8 mouse cellular contexts compared by ENCODE assay signal in genomic region chr1:132157016-132157781, GRCm38 (mm10). TPM values are rescaled to one million over a fixed set of nuclear protein-coding genes. Genes with fewer than 3 reads are reported as not detected.
DNase-seq lines count a peak whose midpoint lies in the region; ATAC-seq and TF ChIP-seq lines count a peak whose summit lies in the region.

No protein-coding gene starts in this region.

- no peaks in the 10 kb centered on the region for H3K9me3 ChIP-seq in heart, embryonic 16.5 days (replicated peaks; ENCODE audit: control insufficient read depth, low read length)

- peak; percentile 82 for DNase-seq in CD4-positive, CD25-positive, alpha-beta regulatory T cell, adult 2 months (ENCODE audit: low read depth, low spot score)
- peak; percentile 94 for DNase-seq in brain, embryonic 14.5 days (ENCODE audit: low read depth)
- DNase-seq in kidney, postnatal 25 days = peak; percentile 92 to 94
- peak; percentile 71 to 81 for DNase-seq in lung, adult 18-20 months
- peak; percentile 81 for DNase-seq in testis, postnatal 14 days (ENCODE audit: low spot score)

- peak; percentile 74 for ATAC-seq in erythroblast, adult 5-6 weeks (replicated peaks; ENCODE audit: low FRiP score, poor library complexity, severe bottlenecking)
- ATAC-seq in heart, embryonic 16.5 days (replicated peaks; ENCODE audit: extremely low read depth, insufficient read depth, low FRiP score) = no peak
- ATAC-seq in neutrophil, adult 5-6 weeks (ENCODE audit: extremely low read depth, insufficient number of reproducible peaks, low FRiP score, poor library complexity, severe bottlenecking) = 0 out of 2 replicates have a peak, but pooled peaks have one; percentile 37

- peaks cover 26% of the 10 kb centered on the region for H3K27me3 ChIP-seq in heart, embryonic 16.5 days (ENCODE audit: control insufficient read depth, insufficient read depth, low read length)

- peak; percentile 99 for TF ChIP-seq CTCF in brain, embryonic 14.5 days (IDR thresholded peaks at IDR 0.05; ENCODE audit: borderline replicate concordance, extremely low read depth, insufficient read depth, insufficient read length)

- no peak overlapping the region for H3K9ac ChIP-seq in heart, embryonic 16.5 days (ENCODE audit: low read length)

- no peak for TF ChIP-seq POLR2A in brain, embryonic 14.5 days (IDR thresholded peaks at IDR 0.05; ENCODE audit: borderline replicate concordance, extremely low read depth, insufficient read depth, insufficient read length, poor library complexity, severe bottlenecking)

- no peak overlapping the region for H3K4me3 ChIP-seq in heart, embryonic 16.5 days (ENCODE audit: low read length)

- H3K36me3 ChIP-seq in heart, embryonic 16.5 days (ENCODE audit: control insufficient read depth, insufficient read depth) = no peaks in the 10 kb centered on the region

- H3K4me2 ChIP-seq in heart, embryonic 16.5 days (ENCODE audit: low read depth, low read length) = peak overlapping the region; percentile 23; the same call in 1 of the 2 replicates

- peaks cover 8% of the 10 kb centered on the region for H3K4me1 ChIP-seq in heart, embryonic 16.5 days (ENCODE audit: control insufficient read depth, insufficient read depth, low read length)

- no peak overlapping the region for H3K27ac ChIP-seq in heart, embryonic 16.5 days (ENCODE audit: low read length)

- 20% methylated on average over 14 of the region's 14 CpGs for WGBS in heart, embryonic 16.5 days

RNA-seq across cellular contexts. Expression of gene Cdk18, which starts 17.7 kb away (rescaled TPM):
- polyA plus RNA-seq in brain, embryonic 14.5 days (2012; rRNA removed) = 1.3 TPM in 2 replicates
- total RNA-seq in erythroblast, adult 5-6 weeks (2015; ENCODE audit: low replicate concordance) = not detected in 2 replicates
- 0.28 TPM in 1 of 2 replicates, not detected in the other for total RNA-seq in erythroblast, adult 5-6 weeks (2017; ENCODE audit: low replicate concordance)
- polyA plus RNA-seq in heart, embryonic 16.5 days (2015; fragmentation: Nextera tagmentation; extraction: Ambion mirVana) = 1.7 and 2.2 TPM in 2 replicates
- total RNA-seq in neutrophil, adult 5-6 weeks (2017) = not detected in 2 replicates

RNA-seq across cellular contexts. Expression of gene Lemd1, which starts 34.0 kb away (rescaled TPM):
- polyA plus RNA-seq in brain, embryonic 14.5 days (2012; rRNA removed) = 22.9 and 25.1 TPM in 2 replicates
- total RNA-seq in erythroblast, adult 5-6 weeks (2015; ENCODE audit: low replicate concordance) = not detected in 2 replicates
- not detected in 2 replicates for total RNA-seq in erythroblast, adult 5-6 weeks (2017; ENCODE audit: low replicate concordance)
- polyA plus RNA-seq in heart, embryonic 16.5 days (2015; fragmentation: Nextera tagmentation; extraction: Ambion mirVana) = not detected in 2 replicates
- total RNA-seq in neutrophil, adult 5-6 weeks (2017) = not detected in 2 replicates

RNA-seq across cellular contexts. Expression of gene AC124108.1, which starts 34.1 kb away (rescaled TPM):
- 21.7 and 23.3 TPM in 2 replicates for polyA plus RNA-seq in brain, embryonic 14.5 days (2012; rRNA removed)
- total RNA-seq in erythroblast, adult 5-6 weeks (2015; ENCODE audit: low replicate concordance) = not detected in 2 replicates
- not detected in 2 replicates for total RNA-seq in erythroblast, adult 5-6 weeks (2017; ENCODE audit: low replicate concordance)
- 0.04 TPM in 1 of 2 replicates, not detected in the other for polyA plus RNA-seq in heart, embryonic 16.5 days (2015; fragmentation: Nextera tagmentation; extraction: Ambion mirVana)
- total RNA-seq in neutrophil, adult 5-6 weeks (2017) = not detected in 2 replicates
